8 mouse cellular contexts compared by ENCODE assay signal in the genomic region with DNA sequence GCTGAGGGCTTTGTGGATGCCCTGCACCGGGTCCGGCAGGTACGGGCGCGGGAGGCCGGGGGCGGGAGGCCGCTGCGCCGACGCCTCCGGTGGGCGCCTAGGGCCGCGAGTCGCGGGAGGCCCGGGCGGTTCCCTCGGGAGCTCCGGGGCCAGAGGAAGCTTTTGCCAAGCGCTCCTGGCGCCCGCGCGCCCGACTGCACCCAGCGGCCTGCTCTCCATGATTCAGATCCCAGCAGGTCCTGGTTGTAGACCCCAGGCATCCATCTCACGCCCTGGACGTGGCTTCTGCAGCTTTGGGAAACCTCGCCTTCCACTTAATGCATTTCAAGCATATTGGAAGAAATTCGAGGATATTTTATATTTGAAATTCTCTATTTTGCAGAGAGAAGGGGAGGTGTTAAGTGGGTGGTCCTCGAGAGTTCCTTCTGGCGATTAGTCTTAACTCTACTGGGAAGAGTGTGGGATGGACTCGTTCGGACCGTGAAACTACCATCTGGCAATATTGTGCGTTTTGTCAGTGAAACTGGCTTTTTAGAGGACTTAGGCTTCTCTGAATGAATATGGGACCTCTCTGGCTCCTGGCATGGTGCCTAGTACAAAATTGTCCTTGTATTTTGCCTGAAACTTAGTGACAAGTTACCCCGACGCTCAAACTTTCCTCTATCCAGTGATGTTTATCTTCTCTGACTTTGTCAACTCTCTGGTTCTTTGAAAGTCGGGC. TPM values are rescaled to one million over a fixed set of nuclear protein-coding genes. Genes with fewer than 3 reads are reported as not detected.
DNase-seq lines count a peak whose midpoint lies in the region; ATAC-seq and TF ChIP-seq lines count a peak whose summit lies in the region.

No protein-coding gene starts in this region.

- peaks cover 15% of the 10 kb centered on the region for H3K4me1 ChIP-seq in heart, embryonic 12.5 days (replicated peaks)
- H3K4me1 ChIP-seq in hindbrain, embryonic 10.5 days (replicated peaks) = peaks cover 25% of the 10 kb centered on the region
- peaks cover 6 to 14% of the 10 kb centered on the region in 2 experiments; a peak in 3 of 4 replicates for H3K4me1 ChIP-seq in liver, embryonic 14.5 days (replicated peaks; ENCODE audit: control insufficient read depth in 2 of 2, insufficient read depth in 2 of 2, low read length in 1 of 2)
- H3K4me1 ChIP-seq in stomach, postnatal 0 days (replicated peaks; ENCODE audit: control insufficient read depth, insufficient read depth) = 0 out of 2 replicates have a peak, but pooled peaks cover 3% of the 10 kb centered on the region

- ATAC-seq in heart, embryonic 12.5 days (ENCODE audit: insufficient number of reproducible peaks, low FRiP score) = peak; percentile 51
- peak; percentile 60 for ATAC-seq in liver, embryonic 14.5 days (ENCODE audit: insufficient read depth)
- peak; percentile 71; the same call in 1 of the 2 replicates for ATAC-seq in stomach, postnatal 0 days (ENCODE audit: low FRiP score, low TSS enrichment)

- no peaks in the 10 kb centered on the region for H3K9me3 ChIP-seq in heart, embryonic 12.5 days (replicated peaks)
- no peaks in the 10 kb centered on the region for H3K9me3 ChIP-seq in hindbrain, embryonic 10.5 days
- H3K9me3 ChIP-seq in liver, embryonic 14.5 days (ENCODE audit: control insufficient read depth, low read length) = no peaks in the 10 kb centered on the region
- no peaks in the 10 kb centered on the region for H3K9me3 ChIP-seq in stomach, postnatal 0 days (ENCODE audit: control insufficient read depth, low read length)

- H3K4me3 ChIP-seq in heart, embryonic 12.5 days = peak overlapping the region; percentile 80
- peak overlapping the region; percentile 100 for H3K4me3 ChIP-seq in hindbrain, embryonic 10.5 days
- H3K4me3 ChIP-seq in liver, embryonic 14.5 days (ENCODE audit: insufficient read depth in 1 of 2, low read depth in 2 of 2, low read length in 2 of 2) = peak overlapping the region; percentile 72 to 78
- H3K4me3 ChIP-seq in stomach, postnatal 0 days (ENCODE audit: low read depth, low read length) = peak overlapping the region; percentile 98

- peaks cover 9% of the 10 kb centered on the region; the same call in 1 of the 2 replicates for H3K36me3 ChIP-seq in heart, embryonic 12.5 days
- H3K36me3 ChIP-seq in hindbrain, embryonic 10.5 days = peaks cover 27% of the 10 kb centered on the region
- no peaks in the 10 kb centered on the region for H3K36me3 ChIP-seq in liver, embryonic 14.5 days (replicated peaks; ENCODE audit: control insufficient read depth, insufficient read depth, low read depth)
- H3K36me3 ChIP-seq in stomach, postnatal 0 days (ENCODE audit: control insufficient read depth, insufficient read depth, low read length) = no peaks in the 10 kb centered on the region; the same call in 1 of the 2 replicates

- no peak for TF ChIP-seq EP300 in liver, embryonic 14.5 days (IDR thresholded peaks at IDR 0.05; ENCODE audit: low read depth)
- no peak for TF ChIP-seq EP300 in stomach, postnatal 0 days (optimal IDR thresholded peaks at IDR 0.05)

- intact Hi-C loops in heart, postnatal 14 days (cut with DNase I) = no loop called here

- no peaks in the 10 kb centered on the region for H3K27me3 ChIP-seq in heart, embryonic 12.5 days (replicated peaks)
- no peaks in the 10 kb centered on the region for H3K27me3 ChIP-seq in hindbrain, embryonic 10.5 days (ENCODE audit: insufficient read depth, poor library complexity, severe bottlenecking)
- no peaks in the 10 kb centered on the region for H3K27me3 ChIP-seq in liver, embryonic 14.5 days (ENCODE audit: control insufficient read depth, insufficient read depth, low read length)
- H3K27me3 ChIP-seq in stomach, postnatal 0 days (ENCODE audit: control insufficient read depth, insufficient read depth, low read length) = no peaks in the 10 kb centered on the region

- TF ChIP-seq CTCF in liver, embryonic 14.5 days (IDR thresholded peaks at IDR 0.05; ENCODE audit: low read depth) = no peak
- TF ChIP-seq CTCF in stomach, postnatal 0 days (IDR thresholded peaks at IDR 0.05; ENCODE audit: low read depth) = no peak

- WGBS in heart, embryonic 12.5 days = 1% methylated on average over 39 of the region's 41 CpGs
- WGBS in hindbrain, embryonic 10.5 days = 4% methylated on average over 41 of the region's 41 CpGs
- WGBS in liver, embryonic 14.5 days (ENCODE audit: insufficient replicate concordance) = under 1% methylated on average over 41 of the region's 41 CpGs
- 1% methylated on average over 26 of the region's 41 CpGs for WGBS in stomach, postnatal 0 days

- peak overlapping the region; percentile 65 for H3K27ac ChIP-seq in heart, embryonic 12.5 days (ENCODE audit: poor library complexity, severe bottlenecking)
- peak overlapping the region; percentile 97 for H3K27ac ChIP-seq in hindbrain, embryonic 10.5 days
- H3K27ac ChIP-seq in liver, embryonic 14.5 days = no peak overlapping the region; the same call in 1 of the 2 replicates
- H3K27ac ChIP-seq in stomach, postnatal 0 days (replicated peaks) = peak overlapping the region; percentile 95

- H3K4me2 ChIP-seq in heart, embryonic 12.5 days = peak overlapping the region; percentile 95
- peak overlapping the region; percentile 80 for H3K4me2 ChIP-seq in liver, embryonic 14.5 days (ENCODE audit: low read depth)
- peak overlapping the region; percentile 93 for H3K4me2 ChIP-seq in stomach, postnatal 0 days (replicated peaks; ENCODE audit: low read depth)

- H3K9ac ChIP-seq in heart, embryonic 12.5 days = peak overlapping the region; percentile 98
- peak overlapping the region; percentile 70 for H3K9ac ChIP-seq in liver, embryonic 14.5 days (replicated peaks)
- peak overlapping the region; percentile 97 for H3K9ac ChIP-seq in stomach, postnatal 0 days (ENCODE audit: low read length)

- no peak for DNase-seq in heart, postnatal 14 days
- peak; percentile 15 for DNase-seq in CD4-positive helper T cell, adult 2 months (ENCODE audit: low read depth, low spot score)
- DNase-seq in c-Kit-negative CD71-positive TER-119-positive erythroid progenitor cells, embryonic 14.5 days (ENCODE audit: low read depth, low spot score) = peak; percentile 5
- no peak for DNase-seq in hindbrain, embryonic 10.5 days (ENCODE audit: low spot score)
- DNase-seq in liver, embryonic 14.5 days (ENCODE audit: low read depth in 3 of 3, low spot score in 3 of 3) = no peak
- DNase-seq in stomach, postnatal 0 days (ENCODE audit: low spot score) = no peak
- DNase-seq in ovary, postnatal 14 days (ENCODE audit: low spot score) = no peak

RNA-seq across cellular contexts. Expression of gene Fubp3, which starts 0.6 kb away (rescaled TPM):
- polyA plus RNA-seq in heart, embryonic 12.5 days (2016; fragmentation: Nextera tagmentation; extraction: Ambion mirVana) = 59.6 and 66.6 TPM in 2 replicates
- 10 to 100 TPM; 21.0 to 24.1 TPM for total RNA-seq in heart, postnatal 14 days (2021)
- polyA plus RNA-seq in hindbrain, embryonic 10.5 days (2016; fragmentation: Nextera tagmentation; extraction: Ambion mirVana) = 60.6 and 88.6 TPM in 2 replicates
- 11.6 and 14.0 TPM in 2 replicates for polyA plus RNA-seq in liver, embryonic 14.5 days (2012; rRNA removed)
- polyA plus RNA-seq in liver, embryonic 14.5 days (2014; fragmentation: Nextera tagmentation; extraction: Ambion mirVana) = 19.0 and 22.1 TPM in 2 replicates
- polyA plus RNA-seq in stomach, postnatal 0 days (2015; fragmentation: Nextera tagmentation; extraction: Ambion mirVana) = 45.5 and 50.2 TPM in 2 replicates

Comparison
In these comparisons a context has a peak if more than half of its experiments do, and no peak if none do; other contexts are left out.
1. DNase-seq: peak in CD4-positive helper T cell, adult 2 months (single experiment) and c-Kit-negative CD71-positive TER-119-positive erythroid progenitor cells, embryonic 14.5 days (single experiment); none in heart, postnatal 14 days (0 of 2), hindbrain, embryonic 10.5 days (single experiment), liver, embryonic 14.5 days (0 of 3), stomach, postnatal 0 days (single experiment) and ovary, postnatal 14 days (single experiment).
2. Peak in every context shown above with its lines, with median percentiles within 50 percentile points of each other: ATAC-seq, H3K4me2 ChIP-seq, H3K4me3 ChIP-seq and H3K9ac ChIP-seq.